Mouse (Mus musculus) lung, adult 2 months (tissue): ENCODE results near the gene Cdrt4. TPM values are rescaled to one million over a fixed set of nuclear protein-coding genes. Genes with fewer than 3 reads are reported as not detected.

ENCODE experiments used
- DNase-seq: peaks from one replicate; pipeline ENCODE4 v3.0.0; 2022
- H3K4me1 ChIP-seq: fragments of 200-500 bp; 2 replicates; pipeline ENCODE4 v1.6.1; 2011; ENCODE audit warnings: low read length; ENCODE audit not compliant: control insufficient read depth, insufficient read depth
- H3K4me3 ChIP-seq: fragments of 200-500 bp; replicated peaks from 2 replicates; pipeline ENCODE3; 2011; ENCODE audit warnings: low read depth, mild to moderate bottlenecking, control low read depth, low read length; ENCODE audit errors: extremely low read depth
- CTCF ChIP-seq: fragments of 200-500 bp; IDR thresholded peaks from 2 replicates; pipeline ENCODE4 v1.5.1; 2011; ENCODE audit warnings: mild to moderate bottlenecking, low read length, control low read depth; ENCODE audit not compliant: insufficient read depth
- POLR2A ChIP-seq: fragments of 200-500 bp; IDR thresholded peaks from 2 replicates; pipeline ENCODE4 v1.6.1; 2011; ENCODE audit warnings: low read depth, mild to moderate bottlenecking, control low read depth, low read length, borderline replicate concordance; ENCODE audit errors: extremely low read depth
- WGBS: fragments of 180-500 bp; shearing (Covaris S2); methylation state at CpG from one replicate; pipeline ENCODE4 v1.1.7; 2018; 5-methylcytosine and 5-hydroxymethylcytosine counted together
- polyA plus RNA-seq: library from polyadenylated mRNA; depleted of rRNA; stranded (reverse); fragments of >200 nt; gene quantifications from 2 replicates; pipeline ENCODE4 v1.2.3, GENCODE M21; 2012; rRNA removed

The Cdrt4 gene
- 0.18 and 0.73 TPM in 2 replicates for polyA plus RNA-seq

- no peak for DNase-seq
- TF ChIP-seq CTCF (no peak), POLR2A (no peak)
- no peak within 1 kb of the TSS for H3K4me3 ChIP-seq
- WGBS, result 79% methylated on average over 3 of the region's 3 CpGs
- no peaks in the 10 kb centered on the region; the same call in 1 of the 2 replicates for H3K4me1 ChIP-seq
Measured at GRCm38 (mm10) chr11:62951012-62951411, at the start of gene Cdrt4. TSS of gene Cdrt4 (plus strand) at chr11:62951193.

GRCm38 (mm10) chr11:62901699-62902323 lies 49.2 kb upstream of the Cdrt4 start:
- 27% methylated on average over 12 of the region's 12 CpGs for WGBS
- Histone ChIP-seq H3K4me1 (peaks cover 2% of the 10 kb centered on the region; the same call in 1 of the 2 replicates), H3K4me3 (no peak overlapping the region)
- TF ChIP-seq POLR2A (no peak), CTCF (peak; percentile 46; the same call in 1 of the 2 replicates)
- no peak for DNase-seq

GRCm38 (mm10) chr11:62903871-62904495 lies 47.0 kb upstream of the Cdrt4 start:
- no peak overlapping the region for H3K4me3 ChIP-seq
- TF ChIP-seq POLR2A, result no peak
- no peak for TF ChIP-seq CTCF
- WGBS, result 68% methylated on average over 6 of the region's 6 CpGs
- DNase-seq, result no peak
- peaks cover 2% of the 10 kb centered on the region; the same call in 1 of the 2 replicates for H3K4me1 ChIP-seq

- H3K4me1 ChIP-seq, result no peaks in the 10 kb centered on the region
- no peak overlapping the region for H3K4me3 ChIP-seq
- DNase-seq, result no peak
- 71% methylated on average over 3 of the region's 3 CpGs for WGBS
- TF ChIP-seq CTCF, result peak; percentile 7; the same call in 1 of the 2 replicates
- no peak for TF ChIP-seq POLR2A
Measured at GRCm38 (mm10) chr11:62909720-62910306, 41.2 kb upstream of the Cdrt4 start.

GRCm38 (mm10) chr11:62911362-62911761 lies 39.6 kb upstream of the Cdrt4 start:
- TF ChIP-seq POLR2A, result no peak
- no peak for TF ChIP-seq CTCF
- no peak for DNase-seq
- H3K4me3 ChIP-seq, result no peak overlapping the region
- 43% methylated on average over 8 of the region's 8 CpGs for WGBS
- no peaks in the 10 kb centered on the region for H3K4me1 ChIP-seq

GRCm38 (mm10) chr11:62913141-62913540 lies 37.9 kb upstream of the Cdrt4 start:
- Histone ChIP-seq H3K4me1 (no peaks in the 10 kb centered on the region), H3K4me3 (no peak overlapping the region)
- WGBS, result 92% methylated on average over 2 of the region's 2 CpGs
- TF ChIP-seq POLR2A (no peak), CTCF (no peak)
- DNase-seq, result no peak

- no peak for TF ChIP-seq POLR2A
- TF ChIP-seq CTCF, result peak; percentile 41
- Histone ChIP-seq H3K4me1 (no peaks in the 10 kb centered on the region), H3K4me3 (no peak overlapping the region)
- DNase-seq, result no peak
- WGBS, result 57% methylated on average over 6 of the region's 6 CpGs
Measured at GRCm38 (mm10) chr11:62914532-62914931, 36.5 kb upstream of the Cdrt4 start.

- DNase-seq, result no peak
- Histone ChIP-seq H3K4me3 (no peak overlapping the region), H3K4me1 (no peaks in the 10 kb centered on the region)
- TF ChIP-seq POLR2A (no peak), CTCF (no peak)
- 50% methylated on average over 2 of the region's 2 CpGs for WGBS
Measured at GRCm38 (mm10) chr11:62915486-62915885, 35.5 kb upstream of the Cdrt4 start.

- peaks cover 4% of the 10 kb centered on the region; the same call in 1 of the 2 replicates for H3K4me1 ChIP-seq
- no peak for DNase-seq
- 15% methylated on average over 2 of the region's 2 CpGs for WGBS
- no peak overlapping the region for H3K4me3 ChIP-seq
- TF ChIP-seq CTCF, result no peak
- no peak for TF ChIP-seq POLR2A
Measured at GRCm38 (mm10) chr11:62916765-62917164, 34.2 kb upstream of the Cdrt4 start.

- Histone ChIP-seq H3K4me1 (peaks cover 4% of the 10 kb centered on the region), H3K4me3 (no peak overlapping the region)
- no peak for DNase-seq
- TF ChIP-seq POLR2A (no peak), CTCF (no peak)
- WGBS, result 61% methylated on average over 6 of the region's 6 CpGs
Measured at GRCm38 (mm10) chr11:62919946-62920742, 30.8 kb upstream of the Cdrt4 start.

GRCm38 (mm10) chr11:62920743-62921050 lies 30.3 kb upstream of the Cdrt4 start:
- peaks cover 4% of the 10 kb centered on the region for H3K4me1 ChIP-seq
- peak overlapping the region; percentile 8 for H3K4me3 ChIP-seq
- WGBS, result 16% methylated on average over 6 of the region's 6 CpGs
- no peak for DNase-seq
- TF ChIP-seq CTCF (no peak), POLR2A (no peak)
